Mouse (Mus musculus) liver, adult 2 months (tissue): ENCODE measurements around the gene Tspan17. TPM values are rescaled to one million over a fixed set of nuclear protein-coding genes. Genes with fewer than 3 reads are reported as not detected.

Source experiments
- DNase-seq: peaks from one replicate; pipeline ENCODE4 v3.0.0-alpha.2; 2011; ENCODE audit warnings: low read depth, low spot score; ENCODE audit errors: extremely low read depth
- H3K27ac ChIP-seq: fragments of 200-500 bp; replicated peaks from 2 replicates; pipeline ENCODE4 v1.5.1; 2012; ENCODE audit warnings: low read depth, mild to moderate bottlenecking, control low read depth, inconsistent platforms, low read length; ENCODE audit not compliant: insufficient read depth
- H3K27me3 ChIP-seq: fragments of 200-500 bp; 2 replicates; pipeline ENCODE4 v1.6.1; 2012; ENCODE audit warnings: mild to moderate bottlenecking, moderate library complexity, low read length, inconsistent platforms; ENCODE audit not compliant: control insufficient read depth, insufficient read depth
- H3K36me3 ChIP-seq: fragments of 200-500 bp; 2 replicates; pipeline ENCODE4 v1.6.1; 2012; ENCODE audit warnings: low read length, inconsistent platforms; ENCODE audit not compliant: control insufficient read depth, insufficient read depth
- H3K4me1 ChIP-seq: fragments of 200-500 bp; 2 replicates; pipeline ENCODE4 v1.6.1; 2011; ENCODE audit warnings: low read length; ENCODE audit not compliant: control insufficient read depth, insufficient read depth
- H3K4me3 ChIP-seq: fragments of 200-500 bp; 2 replicates; pipeline ENCODE4 v1.5.1; 2011; ENCODE audit warnings: low read depth, mild to moderate bottlenecking, control low read depth, low read length, moderate library complexity; ENCODE audit not compliant: insufficient read depth
- H3K79me2 ChIP-seq: fragments of 200-500 bp; 2 replicates; pipeline ENCODE4 v1.6.1; 2012; ENCODE audit warnings: inconsistent platforms, mild to moderate bottlenecking, low read length, moderate library complexity; ENCODE audit not compliant: control insufficient read depth, insufficient read depth
- H3K9ac ChIP-seq: fragments of 200-500 bp; 2 replicates; pipeline ENCODE4 v1.6.1; 2012; ENCODE audit warnings: low read depth, mild to moderate bottlenecking, control low read depth, inconsistent platforms, low read length
- CTCF ChIP-seq: fragments of 200-500 bp; IDR thresholded peaks from 2 replicates; pipeline ENCODE4 v1.5.1; 2011; ENCODE audit warnings: low read depth, low read length, control low read depth
- POLR2A ChIP-seq: fragments of 200-500 bp; IDR thresholded peaks from 2 replicates; pipeline ENCODE4 v1.6.1; 2011; ENCODE audit warnings: low read length, control low read depth; ENCODE audit not compliant: insufficient read depth; ENCODE audit errors: extremely low read depth
- WGBS: fragments of 180-500 bp; shearing (Covaris S2); methylation state at CpG from one replicate; pipeline ENCODE4 v1.1.7; 2018; 5-methylcytosine and 5-hydroxymethylcytosine counted together
- polyA plus RNA-seq: library from polyadenylated mRNA; depleted of rRNA; stranded (reverse); fragments of >200 nt; gene quantifications from 2 replicates; pipeline ENCODE4 v1.2.3, GENCODE M21; 2012
- total RNA-seq: library from RNA; depleted of rRNA; stranded (reverse); fragments of >200 nt; gene quantifications from 2 replicates; pipeline ENCODE4 v1.2.3, GENCODE M21; 2014

Tspan17 gene
- total and polyA plus RNA-seq, 2 experiments = 0.74 to 1.4 TPM

GRCm38 (mm10) chr13:54749061-54749863 lies 39.9 kb upstream of the Tspan17 start:
- no peaks in the 10 kb centered on the region for H3K4me1 ChIP-seq
- TF ChIP-seq CTCF = no peak
- no peak overlapping the region for H3K4me3 ChIP-seq
- no peaks in the 10 kb centered on the region for H3K36me3 ChIP-seq
- H3K27me3 ChIP-seq = peaks cover 6% of the 10 kb centered on the region
- H3K9ac ChIP-seq = no peak overlapping the region
- DNase-seq = no peak
- no peak overlapping the region for H3K27ac ChIP-seq
- 3% methylated on average over 93 of the region's 100 CpGs for WGBS
- no peaks in the 10 kb centered on the region for H3K79me2 ChIP-seq

GRCm38 (mm10) chr13:54749864-54750411 lies 39.2 kb upstream of the Tspan17 start, which contains the start of gene Gprin1:
TSS of gene Gprin1 (minus strand) at chr13:54749874.
- Histone ChIP-seq H3K4me3 (no peak within 1 kb of the TSS), H3K27ac (no peak within 1 kb of the TSS), H3K4me1 (no peaks in the 10 kb centered on the region), H3K9ac (no peak within 1 kb of the TSS), H3K36me3 (no peaks in the 10 kb centered on the region), H3K27me3 (peaks cover 6% of the 10 kb centered on the region), H3K79me2 (no peaks in the 10 kb centered on the region)
- WGBS = 6% methylated on average over 29 of the region's 29 CpGs
- no peak for DNase-seq
- TF ChIP-seq POLR2A (no peak), CTCF (no peak)

- H3K79me2 ChIP-seq = no peaks in the 10 kb centered on the region
- H3K27me3 ChIP-seq = peaks cover 6% of the 10 kb centered on the region
- no peaks in the 10 kb centered on the region for H3K36me3 ChIP-seq
- DNase-seq = no peak
- H3K4me1 ChIP-seq = no peaks in the 10 kb centered on the region
- WGBS = 5% methylated on average over 8 of the region's 8 CpGs
- H3K4me3 ChIP-seq = no peak overlapping the region
- H3K9ac ChIP-seq = no peak overlapping the region
- no peak overlapping the region for H3K27ac ChIP-seq
- TF ChIP-seq POLR2A (no peak), CTCF (no peak)
Observed at GRCm38 (mm10) chr13:54750699-54751098, 38.5 kb upstream of the Tspan17 start.

- Histone ChIP-seq H3K27ac (no peak overlapping the region), H3K9ac (no peak overlapping the region), H3K36me3 (no peaks in the 10 kb centered on the region), H3K4me3 (no peak overlapping the region), H3K79me2 (no peaks in the 10 kb centered on the region), H3K4me1 (no peaks in the 10 kb centered on the region), H3K27me3 (peaks cover 6% of the 10 kb centered on the region)
- TF ChIP-seq CTCF (no peak), POLR2A (no peak)
- DNase-seq = no peak
- 64% methylated on average over 10 of the region's 10 CpGs for WGBS
Observed at GRCm38 (mm10) chr13:54752656-54753055, 36.5 kb upstream of the Tspan17 start.

GRCm38 (mm10) chr13:54753733-54754132 lies 35.4 kb upstream of the Tspan17 start:
- H3K9ac ChIP-seq = no peak overlapping the region
- peaks cover 6% of the 10 kb centered on the region for H3K27me3 ChIP-seq
- H3K4me1 ChIP-seq = no peaks in the 10 kb centered on the region
- TF ChIP-seq CTCF (no peak), POLR2A (no peak)
- H3K27ac ChIP-seq = no peak overlapping the region
- 55% methylated on average over 6 of the region's 6 CpGs for WGBS
- H3K79me2 ChIP-seq = no peaks in the 10 kb centered on the region
- no peak for DNase-seq
- no peaks in the 10 kb centered on the region for H3K36me3 ChIP-seq
- no peak overlapping the region for H3K4me3 ChIP-seq
